28 mouse cellular contexts compared by ENCODE assay signal in genomic region chr3:107821952-107822351, GRCm38 (mm10). TPM values are rescaled to one million over a fixed set of nuclear protein-coding genes. Genes with fewer than 3 reads are reported as not detected.
DNase-seq lines count a peak whose midpoint lies in the region; ATAC-seq and TF ChIP-seq lines count a peak whose summit lies in the region.
"Had no signal": no experiment of that assay in that cellular context is flagged by ENCODE, and none has a peak within 500 bp of the region (broad histone marks: within the 10 kb centered on the region; RNA-seq: fewer than 3 reads in every experiment).

No protein-coding gene starts in this region.

- H3K36me3 ChIP-seq in midbrain, embryonic 11.5 days (ENCODE audit: control insufficient read depth, insufficient read depth, low read length): no peaks in the 10 kb centered on the region
- no peaks in the 10 kb centered on the region for H3K36me3 ChIP-seq in midbrain, postnatal 0 days (ENCODE audit: insufficient read depth, low read length)
- H3K36me3 ChIP-seq in myocyte (ENCODE audit: control insufficient read depth, insufficient read depth): no peaks in the 10 kb centered on the region
- H3K36me3 ChIP-seq: embryonic facial prominence, embryonic 10.5 days; forebrain, embryonic 10.5 days; heart, embryonic 15.5 days; hindbrain, embryonic 10.5 days; intestine, embryonic 15.5 days had no signal

- no peak for DNase-seq in gastrocnemius, adult 2 months
- no peak for DNase-seq in gastrocnemius, adult 8-10 months (ENCODE audit: low spot score in 2 of 2)
- DNase-seq in midbrain, embryonic 11.5 days (ENCODE audit: low spot score, missing footprints): peak; percentile 61
- no peak for DNase-seq in midbrain, postnatal 0 days (ENCODE audit: low spot score)
- DNase-seq in cerebellum, postnatal 10 days: no peak
- no peak for DNase-seq in lung, postnatal 25 days (ENCODE audit: low spot score)
- DNase-seq: adrenal gland, adult 8-10 months; adrenal gland, postnatal 36 days; cerebellum, adult 11-12 months; cerebellum, adult 9-10 months; gastrocnemius, postnatal 25 days; heart, postnatal 14 days; kidney, adult 18-20 months had no signal

- no peaks in the 10 kb centered on the region for H3K9me3 ChIP-seq in midbrain, embryonic 11.5 days (ENCODE audit: control insufficient read depth, low read length)
- no peaks in the 10 kb centered on the region for H3K9me3 ChIP-seq in midbrain, postnatal 0 days (ENCODE audit: low read length)
- H3K9me3 ChIP-seq: embryonic facial prominence, embryonic 10.5 days; forebrain, embryonic 10.5 days; heart, embryonic 15.5 days; hindbrain, embryonic 10.5 days; intestine, embryonic 15.5 days had no signal

- H3K79me2 ChIP-seq in myocyte (ENCODE audit: control insufficient read depth, insufficient read depth): no peaks in the 10 kb centered on the region

- no peak overlapping the region for H3ac ChIP-seq in myocyte (ENCODE audit: control insufficient read depth, insufficient read length)

- no peak overlapping the region for H3K9ac ChIP-seq in midbrain, embryonic 11.5 days (ENCODE audit: low read length)
- H3K9ac ChIP-seq in midbrain, postnatal 0 days (replicated peaks; ENCODE audit: low read length, poor library complexity, severe bottlenecking): no peak overlapping the region
- H3K9ac ChIP-seq: heart, embryonic 15.5 days; hindbrain, embryonic 14.5 days; intestine, embryonic 15.5 days had no signal

- intact Hi-C loops in gastrocnemius, adult 2 months (cut with DNase I): no loop called here

- H3K4me3 ChIP-seq in gastrocnemius, adult 2 months: no peak overlapping the region
- no peak overlapping the region for H3K4me3 ChIP-seq in midbrain, embryonic 11.5 days (ENCODE audit: low read depth, low read length)
- H3K4me3 ChIP-seq in midbrain, postnatal 0 days (ENCODE audit: low read depth, low read length): no peak overlapping the region
- H3K4me3 ChIP-seq in myocyte: no peak overlapping the region
- H3K4me3 ChIP-seq: embryonic facial prominence, embryonic 10.5 days; erythroblast, embryonic 14.5 days; forebrain, embryonic 10.5 days; heart, embryonic 15.5 days; hindbrain, embryonic 10.5 days; intestine, embryonic 15.5 days had no signal

- ATAC-seq in midbrain, embryonic 11.5 days (ENCODE audit: low FRiP score): no peak
- no peak for ATAC-seq in midbrain, postnatal 0 days (ENCODE audit: low FRiP score)
- ATAC-seq: forebrain, embryonic 14.5 days; intestine, embryonic 15.5 days had no signal

- no peak for TF ChIP-seq CTCF in gastrocnemius, adult 2 months (IDR thresholded peaks at IDR 0.05)
- TF ChIP-seq CTCF in midbrain, postnatal 0 days (IDR thresholded peaks at IDR 0.05): no peak

- TF ChIP-seq POLR2A in myocyte (IDR thresholded peaks at IDR 0.05; ENCODE audit: insufficient read length, low read depth): no peak

- no peaks in the 10 kb centered on the region for H3K27me3 ChIP-seq in midbrain, embryonic 11.5 days (ENCODE audit: control insufficient read depth, insufficient read depth, low read length)
- H3K27me3 ChIP-seq in midbrain, postnatal 0 days (ENCODE audit: insufficient read depth, low read length): no peaks in the 10 kb centered on the region
- no peaks in the 10 kb centered on the region for H3K27me3 ChIP-seq in myocyte (ENCODE audit: control insufficient read depth, insufficient read depth, insufficient read length)
- H3K27me3 ChIP-seq: heart, embryonic 15.5 days; intestine, embryonic 15.5 days had no signal

- no peak overlapping the region for H3K4me2 ChIP-seq in midbrain, embryonic 11.5 days
- H3K4me2 ChIP-seq in midbrain, postnatal 0 days (ENCODE audit: low read depth, low read length, poor library complexity, severe bottlenecking): no peak overlapping the region
- peak overlapping the region; percentile 51 for H3K4me2 ChIP-seq in myocyte (ENCODE audit: low read depth)
- H3K4me2 ChIP-seq: heart, embryonic 11.5 days; heart, embryonic 15.5 days; hindbrain, embryonic 14.5 days; intestine, embryonic 15.5 days had no signal

- WGBS in midbrain, embryonic 11.5 days: 71% methylated on average over 2 of the region's 2 CpGs
- 83% methylated on average over 2 of the region's 2 CpGs for WGBS in midbrain, postnatal 0 days

- peak overlapping the region; percentile 31; the same call in 1 of the 2 replicates for H3K27ac ChIP-seq in gastrocnemius, adult 2 months
- no peak overlapping the region for H3K27ac ChIP-seq in midbrain, embryonic 11.5 days (ENCODE audit: low read depth, low read length)
- H3K27ac ChIP-seq in midbrain, postnatal 0 days (ENCODE audit: low read depth, low read length): no peak overlapping the region
- H3K27ac ChIP-seq: embryonic facial prominence, embryonic 10.5 days; forebrain, embryonic 10.5 days; heart, embryonic 15.5 days; hindbrain, embryonic 10.5 days; hindbrain, embryonic 14.5 days; intestine, embryonic 15.5 days had no signal

- no peaks in the 10 kb centered on the region for H3K4me1 ChIP-seq in midbrain, embryonic 11.5 days (ENCODE audit: control insufficient read depth, insufficient read depth, low read length)
- no peaks in the 10 kb centered on the region for H3K4me1 ChIP-seq in midbrain, postnatal 0 days (ENCODE audit: insufficient read depth, low read length)
- H3K4me1 ChIP-seq: embryonic facial prominence, embryonic 10.5 days; forebrain, embryonic 10.5 days; hindbrain, embryonic 10.5 days; intestine, embryonic 15.5 days had no signal

TF ChIP-seq in myocyte, 11 proteins besides CTCF, POLR2A, EP300 and RAD21:
- TF ChIP-seq E2F4 (IDR thresholded peaks at IDR 0.05; ENCODE audit: insufficient read depth) (no peak), CEBPB (IDR thresholded peaks at IDR 0.05; ENCODE audit: insufficient read depth, poor library complexity, severe bottlenecking) (no peak), MAX (IDR thresholded peaks at IDR 0.05; ENCODE audit: low read depth) (no peak), USF1 (IDR thresholded peaks at IDR 0.05; ENCODE audit: low read depth) (no peak), MYOG (IDR thresholded peaks at IDR 0.05; ENCODE audit: control insufficient read depth in 1 of 3, insufficient read depth in 1 of 3, insufficient read length in 2 of 3, low read depth in 2 of 3) (no peak), MYOD1 (IDR thresholded peaks at IDR 0.05; ENCODE audit: control insufficient read depth in 1 of 3, insufficient read length in 2 of 3, low read depth in 2 of 3) (no peak), TCF3 (IDR thresholded peaks at IDR 0.05; ENCODE audit: insufficient read length, low read depth) (no peak), SRF (IDR thresholded peaks at IDR 0.05; ENCODE audit: control insufficient read depth, insufficient read length, low read depth) (no peak), TCF12 (IDR thresholded peaks at IDR 0.05; ENCODE audit: insufficient read depth, poor library complexity, severe bottlenecking) (no peak), POLR2AphosphoS2 (IDR thresholded peaks at IDR 0.05; ENCODE audit: insufficient read length, low read depth) (no peak)

RNA-seq across cellular contexts. Expression of gene Eps8l3, which starts 55.1 kb away (rescaled TPM):
- not detected for total RNA-seq in gastrocnemius, adult 2 months (2021)
- total RNA-seq in gastrocnemius, adult 8-10 months (2022): not detected
- polyA plus RNA-seq in midbrain, embryonic 11.5 days (2014; fragmentation: Nextera tagmentation; extraction: Ambion mirVana): not detected in 2 replicates
- total RNA-seq in midbrain, postnatal 0 days (2014; rRNA removed): not detected in 2 replicates
- polyA plus RNA-seq in midbrain, postnatal 0 days (2015; fragmentation: Nextera tagmentation; extraction: Ambion mirVana): not detected in 2 replicates
- not detected for polyA plus RNA-seq in myocyte (2012; fragmentation: generic; extraction: Trizol)
- total RNA-seq: adrenal gland, adult 8-10 months; adrenal gland, postnatal 36 days; ES-E14; gastrocnemius, postnatal 25 days; granulocyte monocyte progenitor cell, adult 5-6 weeks; heart, postnatal 14 days had no signal
- polyA plus RNA-seq: brain, embryonic 14.5 days; embryonic facial prominence, embryonic 10.5 days; embryonic facial prominence, embryonic 14.5 days; erythroblast, embryonic 14.5 days; forebrain, embryonic 10.5 days; forebrain, embryonic 14.5 days; frontal cortex, adult 2 months; heart, embryonic 11.5 days; heart, embryonic 15.5 days; hindbrain, embryonic 10.5 days; hindbrain, embryonic 14.5 days had no signal
